Mouse (Mus musculus) heart, adult 2 months (tissue): ENCODE data around the gene Mark1.

ENCODE experiments used
- CTCF ChIP-seq: fragments of 200-600 bp; IDR thresholded peaks from 2 replicates; pipeline ENCODE4 v1.8.1; 2022; ENCODE audit warnings: antibody characterized with exemption, mild to moderate bottlenecking, moderate library complexity
- POLR2A ChIP-seq: fragments of 200-500 bp; IDR thresholded peaks from 2 replicates; pipeline ENCODE4 v1.6.1; 2011; ENCODE audit warnings: mild to moderate bottlenecking, low read depth, low read length, control low read depth; ENCODE audit not compliant: insufficient read depth

GRCm38 (mm10) chr1:184889454-184889853, 109.9 kb downstream of the Mark1 start:
- TF ChIP-seq CTCF (no peak), POLR2A (no peak)
